Mouse (Mus musculus) liver, embryonic 15.5 days (tissue): ENCODE data around the gene Urod. TPM values are rescaled to one million over a fixed set of nuclear protein-coding genes. Genes with fewer than 3 reads are reported as not detected.

Experiments
- ATAC-seq: fragments of 200-750 bp; cut with Nextera tagmentation; 2 replicates; pipeline ENCODE4 v1.8.0; 2017; ENCODE audit warnings: moderate number of reproducible peaks, mild to moderate bottlenecking, moderate library complexity; ENCODE audit not compliant: insufficient read depth
- H3K27ac ChIP-seq: fragments of 300-500 bp; sonication (generic); replicated peaks from 2 replicates; pipeline ENCODE4 v1.5.1; 2015; ENCODE audit warnings: mild to moderate bottlenecking, inconsistent platforms
- H3K27me3 ChIP-seq: fragments of 300-500 bp; sonication (generic); 2 replicates; pipeline ENCODE4 v1.6.1; 2015; ENCODE audit warnings: mild to moderate bottlenecking, inconsistent platforms
- H3K36me3 ChIP-seq: fragments of 300-500 bp; sonication (generic); replicated peaks from 2 replicates; pipeline ENCODE4 v1.6.1; 2015; ENCODE audit warnings: moderate library complexity, mild to moderate bottlenecking, inconsistent platforms
- H3K4me1 ChIP-seq: fragments of 300-500 bp; sonication (generic); replicated peaks from 2 replicates; pipeline ENCODE4 v1.6.1; 2015; ENCODE audit warnings: inconsistent platforms
- H3K4me2 ChIP-seq: fragments of 300-500 bp; sonication (generic); 2 replicates; pipeline ENCODE4 v1.6.1; 2015; ENCODE audit warnings: moderate library complexity, mild to moderate bottlenecking, inconsistent platforms
- H3K4me3 ChIP-seq: fragments of 300-500 bp; sonication (generic); replicated peaks from 2 replicates; pipeline ENCODE4 v1.5.1; 2015; ENCODE audit warnings: mild to moderate bottlenecking, inconsistent platforms
- H3K9ac ChIP-seq: fragments of 300-500 bp; sonication (generic); 2 replicates; pipeline ENCODE4 v1.6.1; 2015; ENCODE audit warnings: moderate library complexity, mild to moderate bottlenecking, inconsistent platforms
- H3K9me3 ChIP-seq: fragments of 300-500 bp; sonication (generic); replicated peaks from 2 replicates; pipeline ENCODE4 v1.6.1; 2016; ENCODE audit warnings: inconsistent platforms
- WGBS: fragments of 180-500 bp; shearing (Covaris S2); methylation state at CpG from one replicate; pipeline ENCODE4 v1.1.7; 2015; ENCODE audit warnings: mixed read lengths; ENCODE audit not compliant: insufficient replicate concordance; 5-methylcytosine and 5-hydroxymethylcytosine counted together
- polyA plus RNA-seq: library from polyadenylated mRNA; unstranded; fragments of >200 nt; fragmentation: Nextera tagmentation; extraction: Ambion mirVana; gene quantifications from 2 replicates; pipeline ENCODE4 v1.2.1, GENCODE M21; 2015

The Urod gene
- 579 and 584 TPM in 2 replicates for polyA plus RNA-seq

- H3K27me3 ChIP-seq = no peaks in the 10 kb centered on the region
- ATAC-seq = peak; percentile 91
- 1% methylated on average over 38 of the region's 38 CpGs for WGBS
- peaks cover 60% of the 10 kb centered on the region for H3K36me3 ChIP-seq
- peak within 1 kb of the TSS; percentile 96 for H3K9ac ChIP-seq
- H3K4me1 ChIP-seq = peaks cover 55% of the 10 kb centered on the region
- peak within 1 kb of the TSS; percentile 85 for H3K4me2 ChIP-seq
- no peaks in the 10 kb centered on the region for H3K9me3 ChIP-seq
- peak within 1 kb of the TSS; percentile 98 for H3K27ac ChIP-seq
- peak within 1 kb of the TSS; percentile 98 for H3K4me3 ChIP-seq
Measured at GRCm38 (mm10) chr4:116993672-116994621, at the start of gene Urod. Urod (minus strand) TSS chr4:116994413.

GRCm38 (mm10) chr4:117041283-117041721 is 47.1 kb upstream of the Urod start:
- H3K4me3 ChIP-seq = no peak overlapping the region
- H3K27me3 ChIP-seq = no peaks in the 10 kb centered on the region
- H3K36me3 ChIP-seq = peaks cover 14% of the 10 kb centered on the region; the same call in 1 of the 2 replicates
- H3K4me1 ChIP-seq = 0 out of 2 replicates have a peak, but pooled peaks cover 10% of the 10 kb centered on the region
- 24% methylated on average over 4 of the region's 4 CpGs for WGBS
- peak overlapping the region; percentile 42 for H3K4me2 ChIP-seq
- ATAC-seq = peak; percentile 51
- peak overlapping the region; percentile 60; the same call in 1 of the 2 replicates for H3K27ac ChIP-seq
- H3K9ac ChIP-seq = no peak overlapping the region
- H3K9me3 ChIP-seq = no peaks in the 10 kb centered on the region

- Histone ChIP-seq H3K36me3 (peaks cover 14% of the 10 kb centered on the region; the same call in 1 of the 2 replicates), H3K9ac (no peak overlapping the region), H3K4me2 (no peak overlapping the region; the same call in 1 of the 2 replicates), H3K27me3 (no peaks in the 10 kb centered on the region), H3K4me1 (0 out of 2 replicates have a peak, but pooled peaks cover 10% of the 10 kb centered on the region), H3K4me3 (no peak overlapping the region), H3K9me3 (no peaks in the 10 kb centered on the region), H3K27ac (0 out of 2 replicates have a peak overlapping the region, but pooled peaks have one; percentile 60)
- 61% methylated on average over 1 of the region's 1 CpGs for WGBS
- ATAC-seq = no peak
Measured at GRCm38 (mm10) chr4:117040791-117041190, 46.6 kb upstream of the Urod start.

- H3K36me3 ChIP-seq = peaks cover 14% of the 10 kb centered on the region
- no peaks in the 10 kb centered on the region for H3K27me3 ChIP-seq
- no peak overlapping the region for H3K27ac ChIP-seq
- H3K4me2 ChIP-seq = no peak overlapping the region
- 0 out of 2 replicates have a peak, but pooled peaks cover 10% of the 10 kb centered on the region for H3K4me1 ChIP-seq
- H3K4me3 ChIP-seq = no peak overlapping the region
- 71% methylated on average over 9 of the region's 9 CpGs for WGBS
- ATAC-seq = no peak
- H3K9me3 ChIP-seq = no peaks in the 10 kb centered on the region
- no peak overlapping the region for H3K9ac ChIP-seq
Measured at GRCm38 (mm10) chr4:117039925-117040687, 45.9 kb upstream of the Urod start.

- no peaks in the 10 kb centered on the region for H3K27me3 ChIP-seq
- no peak for ATAC-seq
- peaks cover 35% of the 10 kb centered on the region for H3K36me3 ChIP-seq
- H3K9ac ChIP-seq = no peak overlapping the region
- no peaks in the 10 kb centered on the region for H3K9me3 ChIP-seq
- H3K4me3 ChIP-seq = no peak overlapping the region
- H3K27ac ChIP-seq = no peak overlapping the region
- 69% methylated on average over 1 of the region's 1 CpGs for WGBS
- no peaks in the 10 kb centered on the region for H3K4me1 ChIP-seq
- no peak overlapping the region for H3K4me2 ChIP-seq
Measured at GRCm38 (mm10) chr4:117031105-117031504, 36.9 kb upstream of the Urod start.

- peaks cover 45% of the 10 kb centered on the region for H3K4me1 ChIP-seq
- H3K9me3 ChIP-seq = no peaks in the 10 kb centered on the region
- no peak for ATAC-seq
- no peak overlapping the region for H3K4me2 ChIP-seq
- no peak overlapping the region for H3K27ac ChIP-seq
- no peak overlapping the region for H3K9ac ChIP-seq
- 64% methylated on average over 4 of the region's 4 CpGs for WGBS
- H3K27me3 ChIP-seq = no peaks in the 10 kb centered on the region
- H3K4me3 ChIP-seq = no peak overlapping the region
- H3K36me3 ChIP-seq = peaks cover 35% of the 10 kb centered on the region
Measured at GRCm38 (mm10) chr4:117023469-117023868, 29.3 kb upstream of the Urod start.

- WGBS = under 1% methylated on average over 61 of the region's 61 CpGs
- H3K27me3 ChIP-seq = no peaks in the 10 kb centered on the region; the same call in 1 of the 2 replicates
- peak; percentile 97 for ATAC-seq
- H3K9ac ChIP-seq = peak within 1 kb of the TSS; percentile 91
- H3K4me1 ChIP-seq = peaks cover 45% of the 10 kb centered on the region
- peak within 1 kb of the TSS; percentile 90 for H3K4me2 ChIP-seq
- H3K36me3 ChIP-seq = peaks cover 19% of the 10 kb centered on the region
- peak within 1 kb of the TSS; percentile 84 for H3K27ac ChIP-seq
- H3K9me3 ChIP-seq = no peaks in the 10 kb centered on the region
- H3K4me3 ChIP-seq = peak within 1 kb of the TSS; percentile 83
Measured at GRCm38 (mm10) chr4:117019206-117020134, 25.3 kb upstream of the Urod start, which contains the start of gene Eif2b3. Eif2b3 (plus strand) TSS chr4:117019402.

GRCm38 (mm10) chr4:117018327-117018726 is 24.1 kb upstream of the Urod start:
- H3K9ac ChIP-seq = no peak overlapping the region
- H3K4me2 ChIP-seq = no peak overlapping the region

GRCm38 (mm10) chr4:117017738-117018137 is 23.5 kb upstream of the Urod start:
- Histone ChIP-seq H3K4me3 (no peak overlapping the region), H3K36me3 (peaks cover 9% of the 10 kb centered on the region), H3K27ac (no peak overlapping the region), H3K4me1 (peaks cover 35% of the 10 kb centered on the region), H3K4me2 (no peak overlapping the region), H3K27me3 (no peaks in the 10 kb centered on the region; the same call in 1 of the 2 replicates), H3K9ac (no peak overlapping the region), H3K9me3 (no peaks in the 10 kb centered on the region)
- 85% methylated on average over 2 of the region's 2 CpGs for WGBS
- no peak for ATAC-seq

More at GRCm38 (mm10) chr4:117018327-117018726, 24.1 kb upstream of the Urod start:
- Histone ChIP-seq H3K4me1 (peaks cover 39% of the 10 kb centered on the region), H3K27ac (no peak overlapping the region), H3K27me3 (no peaks in the 10 kb centered on the region; the same call in 1 of the 2 replicates), H3K9me3 (no peaks in the 10 kb centered on the region), H3K36me3 (peaks cover 15% of the 10 kb centered on the region), H3K4me3 (no peak overlapping the region)
- no peak for ATAC-seq
- WGBS = 82% methylated on average over 7 of the region's 7 CpGs

GRCm38 (mm10) chr4:117014901-117015415 is 20.7 kb upstream of the Urod start:
- no peak overlapping the region for H3K4me2 ChIP-seq
- ATAC-seq = no peak
- H3K4me3 ChIP-seq = no peak overlapping the region
- H3K9ac ChIP-seq = no peak overlapping the region
- WGBS = 47% methylated on average over 4 of the region's 4 CpGs
- H3K27me3 ChIP-seq = no peaks in the 10 kb centered on the region; the same call in 1 of the 2 replicates
- H3K27ac ChIP-seq = no peak overlapping the region
- peaks cover 14% of the 10 kb centered on the region for H3K4me1 ChIP-seq
- H3K36me3 ChIP-seq = no peaks in the 10 kb centered on the region
- H3K9me3 ChIP-seq = no peaks in the 10 kb centered on the region
